Mouse (Mus musculus): ENCODE data around the gene Slc23a2. TPM values are rescaled to one million over a fixed set of nuclear protein-coding genes. Genes with fewer than 3 reads are reported as not detected.
A peak's percentile ranks its signal among the peaks of the same experiment; 100 is the strongest.

Gene Slc23a2
- polyA plus RNA-seq, 1 experiment from 2014 or later: 9.8 TPM

GRCm38 (mm10) chr2:132126292-132126691 lies 18.6 kb downstream of the Slc23a2 start:
- 100% methylated on average over 1 of the region's 1 CpGs for WGBS
- Histone ChIP-seq H3K9me3 (ENCODE audit: control insufficient read depth, low read length) (no peaks in the 10 kb centered on the region), H3K9ac (ENCODE audit: low read length) (no peak overlapping the region), H3K4me1 (ENCODE audit: control insufficient read depth, insufficient read depth, low read length) (peaks cover under 1% of the 10 kb centered on the region; the same call in 1 of the 2 replicates), H3K4me2 (no peak overlapping the region), H3K27me3 (ENCODE audit: control insufficient read depth, insufficient read depth, low read length) (no peaks in the 10 kb centered on the region), H3K36me3 (ENCODE audit: control insufficient read depth, insufficient read depth, low read length) (no peaks in the 10 kb centered on the region), H3K4me3 (ENCODE audit: low read depth, low read length) (no peak overlapping the region), H3K27ac (ENCODE audit: low read depth, low read length) (no peak overlapping the region)
- DNase-seq (ENCODE audit: low spot score, missing footprints) (peak; percentile 12), ATAC-seq (ENCODE audit: low FRiP score) (no peak)

GRCm38 (mm10) chr2:132123063-132123462 lies 21.8 kb downstream of the Slc23a2 start:
- H3K9ac ChIP-seq (ENCODE audit: low read length): no peak overlapping the region
- no peaks in the 10 kb centered on the region for H3K9me3 ChIP-seq (ENCODE audit: control insufficient read depth, low read length)
- H3K4me1 ChIP-seq (ENCODE audit: control insufficient read depth, insufficient read depth, low read length): no peaks in the 10 kb centered on the region
- DNase-seq (ENCODE audit: low spot score, missing footprints): peak; percentile 81
- no peaks in the 10 kb centered on the region for H3K27me3 ChIP-seq (ENCODE audit: control insufficient read depth, insufficient read depth, low read length)
- H3K4me2 ChIP-seq: no peak overlapping the region
- no peaks in the 10 kb centered on the region for H3K36me3 ChIP-seq (ENCODE audit: control insufficient read depth, insufficient read depth, low read length)
- 56% methylated on average over 4 of the region's 4 CpGs for WGBS
- no peak overlapping the region for H3K27ac ChIP-seq (ENCODE audit: low read depth, low read length)
- no peak for ATAC-seq (ENCODE audit: low FRiP score)
- no peak overlapping the region for H3K4me3 ChIP-seq (ENCODE audit: low read depth, low read length)

GRCm38 (mm10) chr2:132121050-132121449 lies 23.9 kb downstream of the Slc23a2 start:
- no peak overlapping the region for H3K9ac ChIP-seq (ENCODE audit: low read length)
- no peaks in the 10 kb centered on the region for H3K27me3 ChIP-seq (ENCODE audit: control insufficient read depth, insufficient read depth, low read length)
- no peak overlapping the region for H3K27ac ChIP-seq (ENCODE audit: low read depth, low read length)
- ATAC-seq (ENCODE audit: low FRiP score) (no peak), DNase-seq (ENCODE audit: low spot score, missing footprints) (peak; percentile 33)
- no peak overlapping the region for H3K4me2 ChIP-seq
- H3K4me3 ChIP-seq (ENCODE audit: low read depth, low read length): no peak overlapping the region
- 92% methylated on average over 3 of the region's 3 CpGs for WGBS
- H3K9me3 ChIP-seq (ENCODE audit: control insufficient read depth, low read length): no peaks in the 10 kb centered on the region
- no peaks in the 10 kb centered on the region for H3K36me3 ChIP-seq (ENCODE audit: control insufficient read depth, insufficient read depth, low read length)
- no peaks in the 10 kb centered on the region for H3K4me1 ChIP-seq (ENCODE audit: control insufficient read depth, insufficient read depth, low read length)

GRCm38 (mm10) chr2:132118646-132119045 lies 26.3 kb downstream of the Slc23a2 start:
- H3K27ac ChIP-seq (ENCODE audit: low read depth, low read length): no peak overlapping the region
- ATAC-seq (ENCODE audit: low FRiP score) (no peak), DNase-seq (ENCODE audit: low spot score, missing footprints) (no peak)
- no peaks in the 10 kb centered on the region for H3K36me3 ChIP-seq (ENCODE audit: control insufficient read depth, insufficient read depth, low read length)
- H3K27me3 ChIP-seq (ENCODE audit: control insufficient read depth, insufficient read depth, low read length): no peaks in the 10 kb centered on the region
- no peaks in the 10 kb centered on the region for H3K4me1 ChIP-seq (ENCODE audit: control insufficient read depth, insufficient read depth, low read length)
- 91% methylated on average over 1 of the region's 1 CpGs for WGBS
- H3K9me3 ChIP-seq (ENCODE audit: control insufficient read depth, low read length): no peaks in the 10 kb centered on the region
- H3K9ac ChIP-seq (ENCODE audit: low read length): no peak overlapping the region
- H3K4me2 ChIP-seq: no peak overlapping the region
- H3K4me3 ChIP-seq (ENCODE audit: low read depth, low read length): no peak overlapping the region

GRCm38 (mm10) chr2:132115936-132116335 lies 29.0 kb downstream of the Slc23a2 start:
- no peaks in the 10 kb centered on the region for H3K4me1 ChIP-seq (ENCODE audit: control insufficient read depth, insufficient read depth, low read length)
- DNase-seq (ENCODE audit: low spot score, missing footprints) (peak; percentile 66), ATAC-seq (ENCODE audit: low FRiP score) (no peak)
- WGBS: 94% methylated on average over 5 of the region's 5 CpGs
- no peak overlapping the region for H3K27ac ChIP-seq (ENCODE audit: low read depth, low read length)
- no peak overlapping the region for H3K9ac ChIP-seq (ENCODE audit: low read length)
- no peak overlapping the region for H3K4me3 ChIP-seq (ENCODE audit: low read depth, low read length)
- H3K9me3 ChIP-seq (ENCODE audit: control insufficient read depth, low read length): no peaks in the 10 kb centered on the region
- no peaks in the 10 kb centered on the region for H3K27me3 ChIP-seq (ENCODE audit: control insufficient read depth, insufficient read depth, low read length)
- H3K36me3 ChIP-seq (ENCODE audit: control insufficient read depth, insufficient read depth, low read length): no peaks in the 10 kb centered on the region
- H3K4me2 ChIP-seq: no peak overlapping the region

DNA sequence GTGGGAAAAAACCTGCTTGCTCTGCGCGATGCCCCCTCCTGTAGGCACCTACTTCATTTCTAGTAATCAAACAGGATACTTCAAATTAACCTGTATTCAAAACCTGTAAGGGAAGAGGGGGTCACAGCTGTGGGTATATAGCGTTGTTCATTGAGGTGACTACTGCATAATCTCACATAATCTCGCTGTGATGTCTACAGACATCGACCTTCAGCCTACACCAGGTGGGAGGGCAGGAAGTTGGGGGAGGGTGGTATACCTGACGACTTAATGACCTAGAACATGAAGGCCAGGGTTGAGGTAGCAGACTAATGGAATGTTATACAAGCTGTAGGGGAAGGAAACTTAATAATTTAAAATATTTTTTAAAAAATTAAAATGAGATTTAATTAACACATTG lies 29.6 kb downstream of the Slc23a2 start:
- no peak for ATAC-seq (ENCODE audit: low FRiP score)
- no peak overlapping the region for H3K4me2 ChIP-seq
- H3K4me3 ChIP-seq (ENCODE audit: low read depth, low read length): no peak overlapping the region

DNA sequence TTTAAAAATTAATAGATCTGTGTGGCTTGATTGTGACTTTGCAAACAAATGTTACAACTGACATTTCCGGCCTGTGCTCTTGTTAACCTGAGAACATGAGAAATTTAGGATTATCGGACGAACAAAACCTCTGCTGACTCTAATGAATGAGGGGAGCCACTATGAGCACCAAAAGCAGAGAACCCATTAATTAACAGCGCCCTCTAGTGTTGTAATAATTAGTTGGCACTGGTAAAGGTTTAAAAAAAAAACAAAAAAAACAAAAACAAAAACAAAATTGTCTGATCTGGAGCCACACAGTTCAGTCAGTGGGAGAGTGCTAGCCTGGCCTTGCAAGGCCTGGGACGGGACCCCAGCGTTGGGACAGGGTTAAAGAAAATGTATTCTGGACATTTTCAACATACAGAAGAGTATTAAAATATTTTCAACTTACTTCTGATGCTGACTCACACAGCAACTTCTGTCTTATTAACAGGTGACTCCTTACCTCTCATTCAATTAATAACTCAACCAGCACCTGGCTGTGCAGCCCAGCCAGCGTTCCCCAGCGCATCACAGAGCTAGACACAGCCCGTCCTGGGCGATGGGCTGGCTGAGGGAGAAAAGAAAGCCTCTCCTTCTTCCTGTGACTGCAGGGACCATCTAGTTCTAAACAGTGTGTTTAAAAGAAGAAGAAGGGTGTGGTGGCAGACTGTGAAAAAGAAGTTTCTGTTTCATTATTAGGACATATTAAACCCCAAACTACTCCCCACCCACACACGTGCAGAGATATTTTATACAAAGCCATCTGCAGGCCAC lies 30.7 kb downstream of the Slc23a2 start:
- no peak for ATAC-seq (ENCODE audit: low FRiP score)

More for the DNA sequence above, 29.6 kb downstream of the Slc23a2 start:
- no peak overlapping the region for H3K9ac ChIP-seq (ENCODE audit: low read length)
- 74% methylated on average over 6 of the region's 6 CpGs for WGBS
- no peak overlapping the region for H3K27ac ChIP-seq (ENCODE audit: low read depth, low read length)
- no peaks in the 10 kb centered on the region for H3K27me3 ChIP-seq (ENCODE audit: control insufficient read depth, insufficient read depth, low read length)
- H3K9me3 ChIP-seq (ENCODE audit: control insufficient read depth, low read length): no peaks in the 10 kb centered on the region
- peak; percentile 23 for DNase-seq (ENCODE audit: low spot score, missing footprints)
- no peaks in the 10 kb centered on the region for H3K4me1 ChIP-seq (ENCODE audit: control insufficient read depth, insufficient read depth, low read length)
- no peaks in the 10 kb centered on the region for H3K36me3 ChIP-seq (ENCODE audit: control insufficient read depth, insufficient read depth, low read length)

GRCm38 (mm10) chr2:132112319-132112718 lies 32.6 kb downstream of the Slc23a2 start:
- 91% methylated on average over 4 of the region's 4 CpGs for WGBS
- ATAC-seq (ENCODE audit: low FRiP score) (no peak), DNase-seq (ENCODE audit: low spot score, missing footprints) (peak; percentile 14)
- Histone ChIP-seq H3K36me3 (ENCODE audit: control insufficient read depth, insufficient read depth, low read length) (no peaks in the 10 kb centered on the region), H3K4me2 (no peak overlapping the region), H3K4me1 (ENCODE audit: control insufficient read depth, insufficient read depth, low read length) (no peaks in the 10 kb centered on the region), H3K27ac (ENCODE audit: low read depth, low read length) (no peak overlapping the region), H3K27me3 (ENCODE audit: control insufficient read depth, insufficient read depth, low read length) (no peaks in the 10 kb centered on the region), H3K9me3 (ENCODE audit: control insufficient read depth, low read length) (no peaks in the 10 kb centered on the region), H3K4me3 (ENCODE audit: low read depth, low read length) (no peak overlapping the region), H3K9ac (ENCODE audit: low read length) (no peak overlapping the region)

More for the DNA sequence above, 30.7 kb downstream of the Slc23a2 start:
- Histone ChIP-seq H3K9me3 (ENCODE audit: control insufficient read depth, low read length) (no peaks in the 10 kb centered on the region), H3K4me3 (ENCODE audit: low read depth, low read length) (no peak overlapping the region), H3K9ac (ENCODE audit: low read length) (no peak overlapping the region), H3K27ac (ENCODE audit: low read depth, low read length) (no peak overlapping the region), H3K4me1 (ENCODE audit: control insufficient read depth, insufficient read depth, low read length) (no peaks in the 10 kb centered on the region), H3K4me2 (no peak overlapping the region), H3K36me3 (ENCODE audit: control insufficient read depth, insufficient read depth, low read length) (no peaks in the 10 kb centered on the region), H3K27me3 (ENCODE audit: control insufficient read depth, insufficient read depth, low read length) (no peaks in the 10 kb centered on the region)
- DNase-seq (ENCODE audit: low spot score, missing footprints): peak; percentile 93
- 57% methylated on average over 11 of the region's 11 CpGs for WGBS

GRCm38 (mm10) chr2:132111905-132112304 lies 33.0 kb downstream of the Slc23a2 start:
- ATAC-seq (ENCODE audit: low FRiP score) (no peak), DNase-seq (ENCODE audit: low spot score, missing footprints) (peak; percentile 69)
- H3K4me2 ChIP-seq: no peak overlapping the region
- no peaks in the 10 kb centered on the region for H3K4me1 ChIP-seq (ENCODE audit: control insufficient read depth, insufficient read depth, low read length)
- H3K4me3 ChIP-seq (ENCODE audit: low read depth, low read length): no peak overlapping the region
- H3K9ac ChIP-seq (ENCODE audit: low read length): no peak overlapping the region
- H3K36me3 ChIP-seq (ENCODE audit: control insufficient read depth, insufficient read depth, low read length): no peaks in the 10 kb centered on the region
- no peaks in the 10 kb centered on the region for H3K9me3 ChIP-seq (ENCODE audit: control insufficient read depth, low read length)
- WGBS: 80% methylated on average over 2 of the region's 2 CpGs
- H3K27ac ChIP-seq (ENCODE audit: low read depth, low read length): no peak overlapping the region
- no peaks in the 10 kb centered on the region for H3K27me3 ChIP-seq (ENCODE audit: control insufficient read depth, insufficient read depth, low read length)
